Mouse (Mus musculus): ENCODE data around the gene Zfp281. TPM values are rescaled to one million over a fixed set of nuclear protein-coding genes. Genes with fewer than 3 reads are reported as not detected.

Gene Zfp281
- polyA plus RNA-seq, 1 experiment from 2014 or later, result 22.5 TPM

GRCm38 (mm10) chr1:136600647-136601345, 23.9 kb upstream of the Zfp281 start:
- no peak overlapping the region for H3K4me3 ChIP-seq
- no peak for DNase-seq (ENCODE audit: low spot score)
- no peaks in the 10 kb centered on the region for H3K36me3 ChIP-seq
- no peaks in the 10 kb centered on the region for H3K9me3 ChIP-seq
- H3K27me3 ChIP-seq (ENCODE audit: insufficient read depth, poor library complexity, severe bottlenecking), result no peaks in the 10 kb centered on the region
- no peaks in the 10 kb centered on the region for H3K4me1 ChIP-seq
- no peak overlapping the region for H3K27ac ChIP-seq
- 81% methylated on average over 9 of the region's 9 CpGs for WGBS

GRCm38 (mm10) chr1:136601346-136601888, 23.3 kb upstream of the Zfp281 start:
- no peak for DNase-seq (ENCODE audit: low spot score)
- no peak overlapping the region for H3K4me3 ChIP-seq
- 83% methylated on average over 10 of the region's 10 CpGs for WGBS
- H3K36me3 ChIP-seq, result no peaks in the 10 kb centered on the region
- H3K27ac ChIP-seq, result no peak overlapping the region
- H3K4me1 ChIP-seq, result no peaks in the 10 kb centered on the region
- no peaks in the 10 kb centered on the region for H3K27me3 ChIP-seq (ENCODE audit: insufficient read depth, poor library complexity, severe bottlenecking)
- no peaks in the 10 kb centered on the region for H3K9me3 ChIP-seq

- WGBS, result 59% methylated on average over 5 of the region's 5 CpGs
- H3K9me3 ChIP-seq, result no peaks in the 10 kb centered on the region
- no peak overlapping the region for H3K4me3 ChIP-seq
- no peaks in the 10 kb centered on the region for H3K27me3 ChIP-seq (ENCODE audit: insufficient read depth, poor library complexity, severe bottlenecking)
- H3K36me3 ChIP-seq, result no peaks in the 10 kb centered on the region
- no peaks in the 10 kb centered on the region for H3K4me1 ChIP-seq
- H3K27ac ChIP-seq, result no peak overlapping the region
- no peak for DNase-seq (ENCODE audit: low spot score)
Observed at GRCm38 (mm10) chr1:136602303-136602702, 22.4 kb upstream of the Zfp281 start.

- Histone ChIP-seq H3K36me3 (no peaks in the 10 kb centered on the region), H3K27ac (no peak overlapping the region), H3K4me1 (no peaks in the 10 kb centered on the region), H3K4me3 (no peak overlapping the region), H3K9me3 (no peaks in the 10 kb centered on the region), H3K27me3 (ENCODE audit: insufficient read depth, poor library complexity, severe bottlenecking) (no peaks in the 10 kb centered on the region)
- WGBS, result 73% methylated on average over 4 of the region's 4 CpGs
- no peak for DNase-seq (ENCODE audit: low spot score)
Observed at GRCm38 (mm10) chr1:136604190-136604589, 20.5 kb upstream of the Zfp281 start.

- no peak overlapping the region for H3K27ac ChIP-seq
- no peak overlapping the region for H3K4me3 ChIP-seq
- WGBS, result 71% methylated on average over 9 of the region's 9 CpGs
- no peaks in the 10 kb centered on the region for H3K9me3 ChIP-seq
- no peaks in the 10 kb centered on the region for H3K4me1 ChIP-seq
- H3K27me3 ChIP-seq (ENCODE audit: insufficient read depth, poor library complexity, severe bottlenecking), result no peaks in the 10 kb centered on the region
- DNase-seq (ENCODE audit: low spot score), result no peak
- H3K36me3 ChIP-seq, result no peaks in the 10 kb centered on the region
Observed at GRCm38 (mm10) chr1:136605790-136606189, 18.9 kb upstream of the Zfp281 start.

GRCm38 (mm10) chr1:136606278-136606677, 18.4 kb upstream of the Zfp281 start:
- DNase-seq (ENCODE audit: low spot score), result no peak
- no peaks in the 10 kb centered on the region for H3K9me3 ChIP-seq
- no peaks in the 10 kb centered on the region for H3K4me1 ChIP-seq
- H3K27me3 ChIP-seq (ENCODE audit: insufficient read depth, poor library complexity, severe bottlenecking), result no peaks in the 10 kb centered on the region
- H3K27ac ChIP-seq, result no peak overlapping the region
- no peaks in the 10 kb centered on the region for H3K36me3 ChIP-seq
- H3K4me3 ChIP-seq, result no peak overlapping the region
- WGBS, result 78% methylated on average over 4 of the region's 4 CpGs

- 73% methylated on average over 11 of the region's 11 CpGs for WGBS
- peak; percentile 72 for DNase-seq (ENCODE audit: low spot score)
Observed at GRCm38 (mm10) chr1:136608339-136609261, 16.1 kb upstream of the Zfp281 start.

GRCm38 (mm10) chr1:136611803-136612202, 12.9 kb upstream of the Zfp281 start:
- Histone ChIP-seq H3K4me1 (0 out of 2 replicates have a peak, but pooled peaks cover 3% of the 10 kb centered on the region), H3K9me3 (no peaks in the 10 kb centered on the region), H3K27me3 (ENCODE audit: insufficient read depth, poor library complexity, severe bottlenecking) (no peaks in the 10 kb centered on the region), H3K4me3 (no peak overlapping the region), H3K36me3 (no peaks in the 10 kb centered on the region), H3K27ac (no peak overlapping the region)
- no peak for DNase-seq (ENCODE audit: low spot score)
- 83% methylated on average over 9 of the region's 9 CpGs for WGBS

More at GRCm38 (mm10) chr1:136608339-136609261, 16.1 kb upstream of the Zfp281 start:
- H3K4me1 ChIP-seq, result 0 out of 2 replicates have a peak, but pooled peaks cover 3% of the 10 kb centered on the region
- H3K27ac ChIP-seq, result no peak overlapping the region
- no peaks in the 10 kb centered on the region for H3K27me3 ChIP-seq (ENCODE audit: insufficient read depth, poor library complexity, severe bottlenecking)
- H3K36me3 ChIP-seq, result no peaks in the 10 kb centered on the region
- H3K9me3 ChIP-seq, result no peaks in the 10 kb centered on the region
- no peak overlapping the region for H3K4me3 ChIP-seq

GRCm38 (mm10) chr1:136613300-136613751, 11.4 kb upstream of the Zfp281 start:
- H3K36me3 ChIP-seq, result no peaks in the 10 kb centered on the region
- H3K4me3 ChIP-seq, result no peak overlapping the region
- no peaks in the 10 kb centered on the region for H3K27me3 ChIP-seq (ENCODE audit: insufficient read depth, poor library complexity, severe bottlenecking)
- H3K9me3 ChIP-seq, result no peaks in the 10 kb centered on the region
- no peak overlapping the region for H3K27ac ChIP-seq
- DNase-seq (ENCODE audit: low spot score), result no peak
- 50% methylated on average over 6 of the region's 6 CpGs for WGBS
- peaks cover 9% of the 10 kb centered on the region; the same call in 1 of the 2 replicates for H3K4me1 ChIP-seq

GRCm38 (mm10) chr1:136614748-136615440, 9.8 kb upstream of the Zfp281 start:
- DNase-seq (ENCODE audit: low spot score), result no peak
- 86% methylated on average over 11 of the region's 11 CpGs for WGBS

GRCm38 (mm10) chr1:136617163-136617788, 7.4 kb upstream of the Zfp281 start:
- H3K27ac ChIP-seq, result no peak overlapping the region

More at GRCm38 (mm10) chr1:136614748-136615440, 9.8 kb upstream of the Zfp281 start:
- Histone ChIP-seq H3K9me3 (no peaks in the 10 kb centered on the region), H3K4me3 (no peak overlapping the region), H3K36me3 (no peaks in the 10 kb centered on the region), H3K27me3 (ENCODE audit: insufficient read depth, poor library complexity, severe bottlenecking) (no peaks in the 10 kb centered on the region), H3K27ac (no peak overlapping the region), H3K4me1 (peaks cover 9% of the 10 kb centered on the region; the same call in 1 of the 2 replicates)

GRCm38 (mm10) chr1:136618570-136618969, 6.1 kb upstream of the Zfp281 start:
- Histone ChIP-seq H3K4me1 (peaks cover 6% of the 10 kb centered on the region; the same call in 1 of the 2 replicates), H3K27me3 (ENCODE audit: insufficient read depth, poor library complexity, severe bottlenecking) (no peaks in the 10 kb centered on the region), H3K36me3 (no peaks in the 10 kb centered on the region), H3K4me3 (no peak overlapping the region), H3K9me3 (no peaks in the 10 kb centered on the region), H3K27ac (no peak overlapping the region)
- 87% methylated on average over 1 of the region's 1 CpGs for WGBS
- DNase-seq (ENCODE audit: low spot score), result no peak

More at GRCm38 (mm10) chr1:136617163-136617788, 7.4 kb upstream of the Zfp281 start:
- 70% methylated on average over 7 of the region's 7 CpGs for WGBS
- no peak for DNase-seq (ENCODE audit: low spot score)
- Histone ChIP-seq H3K4me1 (peaks cover 9% of the 10 kb centered on the region; the same call in 1 of the 2 replicates), H3K9me3 (no peaks in the 10 kb centered on the region), H3K36me3 (no peaks in the 10 kb centered on the region), H3K4me3 (no peak overlapping the region), H3K27me3 (ENCODE audit: insufficient read depth, poor library complexity, severe bottlenecking) (no peaks in the 10 kb centered on the region)

All from heart, embryonic 10.5 days (tissue).